Mouse (Mus musculus) right cerebral cortex, postnatal 10 days (tissue): ENCODE measurements around the gene Prdm15.

Source experiments
- DNase-seq, 2 experiments: peaks; one replicate each; pipeline ENCODE4 v3.0.0; 2021; ENCODE audit warnings: low spot score in 2 of 2

Prdm15 gene

DNA sequence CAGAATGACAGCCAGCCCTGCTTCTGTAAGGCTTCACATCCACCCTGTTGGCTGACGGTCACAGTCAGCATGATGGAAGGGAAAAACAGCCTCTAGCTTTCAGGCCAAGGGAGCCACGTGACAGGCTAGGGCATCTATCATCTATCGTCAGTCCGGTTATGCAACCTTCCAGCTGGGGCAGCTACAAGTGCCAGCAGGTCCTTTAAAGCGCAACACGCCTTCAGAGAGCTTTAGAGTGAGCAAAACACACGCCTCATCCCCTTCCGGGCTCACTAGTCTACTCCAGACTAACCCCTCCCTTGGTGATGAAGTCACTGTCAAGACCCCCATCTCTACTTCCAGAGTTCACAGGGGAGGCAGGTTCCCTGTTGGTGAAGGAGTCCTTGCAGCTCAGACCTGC, 99.8 kb downstream of the Prdm15 start:
- no peak for DNase-seq

DNA sequence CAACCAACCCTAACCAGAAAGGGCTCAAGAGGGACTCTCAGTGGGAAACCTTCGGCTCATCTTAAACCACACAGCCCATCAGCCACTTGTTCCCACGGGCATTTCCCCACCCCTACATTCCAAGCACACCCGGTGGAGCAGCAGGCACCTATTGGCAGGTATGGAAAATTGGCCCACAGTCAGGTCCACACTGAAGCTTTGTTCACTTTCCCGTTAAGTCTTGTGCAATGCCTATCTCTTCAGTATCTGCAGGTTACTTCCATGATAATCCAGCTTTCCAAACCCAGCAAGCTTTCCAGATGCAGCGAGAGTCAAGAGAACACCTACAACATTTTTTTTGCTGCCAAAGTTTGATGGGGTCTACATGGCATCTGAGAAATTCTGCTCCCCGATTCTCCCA, 103.2 kb downstream of the Prdm15 start:
- DNase-seq: no peak
